Mouse (Mus musculus): ENCODE measurements at regions not wholly inside any gene's neighbourhood (a gene's known extent, or its start where the extent isn't known, plus 50 kb on each side); places are given as distances from the start of the nearest gene placed in this dataset.

DNA sequence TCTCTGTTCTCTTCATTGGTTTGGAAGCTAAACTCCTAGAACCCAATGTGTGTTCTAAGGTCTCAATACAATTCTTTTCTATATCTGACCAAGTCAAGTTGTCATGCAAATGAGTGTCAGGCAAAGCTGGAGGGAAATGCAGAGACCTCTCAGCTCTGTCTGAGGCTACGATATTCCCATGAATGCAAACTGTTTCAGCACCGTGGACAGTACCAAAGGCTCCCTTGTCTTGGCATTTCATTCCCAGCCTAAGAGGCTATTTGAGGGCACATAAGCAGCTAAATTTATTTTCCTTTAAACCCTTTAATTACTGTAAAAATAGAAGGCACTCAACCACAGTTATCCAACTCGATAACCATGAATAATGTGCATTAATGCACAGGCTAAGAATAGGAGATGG, 1633.5 kb upstream of the Gm6569 start:
- Histone ChIP-seq H3K36me3 (ENCODE audit: control insufficient read depth, insufficient read depth, low read length) (no peaks in the 10 kb centered on the region), H3K4me1 (ENCODE audit: control insufficient read depth, insufficient read depth, low read length) (no peaks in the 10 kb centered on the region), H3K4me3 (ENCODE audit: low read length) (no peak overlapping the region), H3K9ac (ENCODE audit: low read depth, low read length) (no peak overlapping the region), H3K9me3 (ENCODE audit: control insufficient read depth, low read length) (no peaks in the 10 kb centered on the region), H3K4me2 (replicated peaks; ENCODE audit: low read depth, low read length) (no peak overlapping the region), H3K27ac (ENCODE audit: low read depth, low read length) (no peak overlapping the region), H3K27me3 (ENCODE audit: control insufficient read depth, insufficient read depth, low read length) (no peaks in the 10 kb centered on the region)
- 28% methylated on average over 3 of the region's 3 CpGs for WGBS
- ATAC-seq (ENCODE audit: low FRiP score, low TSS enrichment) = no peak

DNA sequence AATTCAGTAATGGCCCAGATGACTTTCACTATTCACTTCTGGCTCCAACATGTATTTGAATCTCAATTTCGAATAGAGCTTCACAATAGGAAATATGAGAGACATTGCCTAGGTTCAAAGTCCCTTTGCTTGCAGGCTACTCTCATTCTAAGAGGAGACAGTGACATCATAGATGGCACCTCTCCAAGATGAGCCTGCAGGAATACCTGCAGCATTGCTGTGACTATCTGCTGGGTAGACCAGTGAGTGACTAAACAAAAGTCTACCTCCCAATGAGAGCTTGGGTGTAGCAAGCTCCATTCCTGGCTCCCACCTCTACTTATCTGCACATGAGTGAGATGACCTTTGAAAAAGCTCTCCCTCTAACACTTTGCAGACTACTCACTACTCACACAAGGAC, 1632.6 kb upstream of the Gm6569 start:
- Histone ChIP-seq H3K9ac (ENCODE audit: low read depth, low read length) (no peak overlapping the region), H3K36me3 (ENCODE audit: control insufficient read depth, insufficient read depth, low read length) (no peaks in the 10 kb centered on the region), H3K4me2 (replicated peaks; ENCODE audit: low read depth, low read length) (no peak overlapping the region), H3K27me3 (ENCODE audit: control insufficient read depth, insufficient read depth, low read length) (no peaks in the 10 kb centered on the region), H3K27ac (ENCODE audit: low read depth, low read length) (no peak overlapping the region), H3K4me3 (ENCODE audit: low read length) (no peak overlapping the region), H3K9me3 (ENCODE audit: control insufficient read depth, low read length) (no peaks in the 10 kb centered on the region), H3K4me1 (ENCODE audit: control insufficient read depth, insufficient read depth, low read length) (no peaks in the 10 kb centered on the region)
- ATAC-seq (ENCODE audit: low FRiP score, low TSS enrichment) = no peak
- 60% methylated on average over 1 of the region's 1 CpGs for WGBS

DNA sequence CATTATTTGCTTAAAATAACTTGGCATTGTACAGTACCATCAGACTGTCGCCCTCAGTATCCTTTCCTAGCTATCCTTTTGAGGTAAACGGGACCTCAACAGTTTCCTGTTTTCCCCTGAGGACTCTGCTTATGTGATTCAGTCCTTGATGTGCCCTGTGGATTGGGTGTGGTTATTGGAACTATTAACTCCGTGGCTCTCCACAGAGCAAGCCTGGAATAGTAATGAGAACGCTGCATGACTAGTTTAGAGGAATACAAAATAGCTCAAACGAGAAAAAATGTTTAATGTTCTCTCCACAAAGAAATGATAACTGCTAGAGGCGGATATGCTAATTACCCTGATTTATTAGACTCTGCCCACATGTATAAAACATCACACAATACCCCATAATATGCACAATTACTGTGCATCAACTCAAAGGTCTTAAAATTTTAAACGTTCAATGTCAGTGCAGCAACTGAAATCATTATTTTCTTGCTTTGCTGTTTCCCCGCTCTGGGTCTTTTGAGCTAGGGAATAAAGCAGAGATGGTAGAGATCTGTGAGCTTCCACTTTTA, 1629.0 kb upstream of the Gm6569 start:
- Histone ChIP-seq H3K9me3 (ENCODE audit: control insufficient read depth, low read length) (no peaks in the 10 kb centered on the region), H3K4me2 (replicated peaks; ENCODE audit: low read depth, low read length) (no peak overlapping the region), H3K36me3 (ENCODE audit: control insufficient read depth, insufficient read depth, low read length) (no peaks in the 10 kb centered on the region), H3K4me1 (ENCODE audit: control insufficient read depth, insufficient read depth, low read length) (no peaks in the 10 kb centered on the region), H3K9ac (ENCODE audit: low read depth, low read length) (no peak overlapping the region), H3K27me3 (ENCODE audit: control insufficient read depth, insufficient read depth, low read length) (no peaks in the 10 kb centered on the region), H3K27ac (ENCODE audit: low read depth, low read length) (no peak overlapping the region), H3K4me3 (ENCODE audit: low read length) (no peak overlapping the region)
- 73% methylated on average over 8 of the region's 8 CpGs for WGBS
- ATAC-seq (ENCODE audit: low FRiP score, low TSS enrichment) = no peak

DNA sequence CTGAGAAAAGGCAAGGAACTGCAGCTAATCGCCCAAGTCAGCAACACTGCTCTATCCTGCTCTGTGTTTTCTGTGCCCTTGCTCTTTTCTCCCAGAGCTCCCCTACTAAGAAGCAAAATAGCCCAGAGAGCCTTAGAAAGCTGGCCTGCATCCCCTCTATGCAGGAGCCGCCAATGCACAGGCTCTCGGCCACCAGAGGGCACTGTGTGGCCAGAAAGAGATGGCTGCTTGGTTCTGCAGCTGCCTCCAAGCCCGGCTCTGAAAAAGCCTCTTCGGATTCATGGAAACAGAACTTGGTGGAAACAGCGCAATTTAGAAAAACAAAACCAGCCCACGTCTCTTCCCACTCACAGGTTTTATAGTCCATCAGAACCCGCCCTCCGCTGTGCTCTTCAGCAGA, 1628.4 kb upstream of the Gm6569 start:
- no peak overlapping the region for H3K4me3 ChIP-seq (ENCODE audit: low read length)
- WGBS = 7% methylated on average over 9 of the region's 9 CpGs
- H3K27ac ChIP-seq (ENCODE audit: low read depth, low read length) = no peak overlapping the region
- H3K36me3 ChIP-seq (ENCODE audit: control insufficient read depth, insufficient read depth, low read length) = no peaks in the 10 kb centered on the region
- no peaks in the 10 kb centered on the region for H3K27me3 ChIP-seq (ENCODE audit: control insufficient read depth, insufficient read depth, low read length)
- no peaks in the 10 kb centered on the region for H3K4me1 ChIP-seq (ENCODE audit: control insufficient read depth, insufficient read depth, low read length)
- no peak overlapping the region for H3K4me2 ChIP-seq (replicated peaks; ENCODE audit: low read depth, low read length)
- no peaks in the 10 kb centered on the region for H3K9me3 ChIP-seq (ENCODE audit: control insufficient read depth, low read length)
- ATAC-seq (ENCODE audit: low FRiP score, low TSS enrichment) = no peak
- H3K9ac ChIP-seq (ENCODE audit: low read depth, low read length) = no peak overlapping the region

DNA sequence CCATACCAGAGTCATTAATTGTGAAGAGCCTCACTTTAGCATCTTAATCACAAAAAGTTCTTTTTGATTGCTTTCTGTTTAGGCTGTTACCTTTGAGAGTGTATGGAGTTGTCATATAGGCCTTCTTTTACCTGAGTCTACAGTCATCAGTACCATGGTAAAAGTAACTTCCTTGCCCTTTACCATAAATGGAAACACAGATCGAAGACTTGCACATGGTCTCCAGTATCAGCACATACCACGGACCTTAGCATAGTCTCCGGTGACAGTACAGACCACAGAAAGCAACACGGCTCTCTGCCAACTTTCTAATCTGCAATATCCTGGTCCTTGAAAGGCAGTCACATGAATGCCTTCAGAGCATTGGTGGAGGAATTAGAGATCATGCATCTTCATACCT, 1626.8 kb upstream of the Gm6569 start:
- no peaks in the 10 kb centered on the region for H3K36me3 ChIP-seq (ENCODE audit: control insufficient read depth, insufficient read depth, low read length)
- H3K4me2 ChIP-seq (replicated peaks; ENCODE audit: low read depth, low read length) = no peak overlapping the region
- no peak overlapping the region for H3K27ac ChIP-seq (ENCODE audit: low read depth, low read length)
- WGBS = 89% methylated on average over 4 of the region's 4 CpGs
- no peaks in the 10 kb centered on the region for H3K27me3 ChIP-seq (ENCODE audit: control insufficient read depth, insufficient read depth, low read length)
- no peaks in the 10 kb centered on the region for H3K9me3 ChIP-seq (ENCODE audit: control insufficient read depth, low read length)
- no peaks in the 10 kb centered on the region for H3K4me1 ChIP-seq (ENCODE audit: control insufficient read depth, insufficient read depth, low read length)
- no peak overlapping the region for H3K4me3 ChIP-seq (ENCODE audit: low read length)
- H3K9ac ChIP-seq (ENCODE audit: low read depth, low read length) = no peak overlapping the region
- no peak for ATAC-seq (ENCODE audit: low FRiP score, low TSS enrichment)

DNA sequence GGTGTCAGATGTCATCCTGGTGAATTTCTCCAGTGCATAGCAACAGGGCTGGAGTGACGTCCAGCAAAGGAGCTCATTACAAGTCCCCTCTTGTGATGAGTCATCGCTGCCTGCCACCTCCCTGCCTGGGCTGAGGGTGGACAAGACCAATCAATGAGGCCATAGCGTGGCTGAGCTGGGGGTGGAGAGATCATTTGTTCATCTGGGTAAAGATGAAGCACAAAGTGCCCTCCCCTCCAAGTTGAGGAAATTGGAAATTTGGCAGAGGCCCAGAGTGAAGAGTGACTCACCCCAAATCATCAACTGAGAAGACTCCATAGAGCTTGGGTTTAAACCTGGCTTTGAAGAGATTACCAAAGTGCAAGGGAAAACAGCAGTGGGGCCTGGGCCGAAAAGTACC, 1626.3 kb upstream of the Gm6569 start:
- no peak overlapping the region for H3K4me2 ChIP-seq (replicated peaks; ENCODE audit: low read depth, low read length)
- no peak overlapping the region for H3K9ac ChIP-seq (ENCODE audit: low read depth, low read length)
- ATAC-seq (ENCODE audit: low FRiP score, low TSS enrichment) = no peak
- H3K36me3 ChIP-seq (ENCODE audit: control insufficient read depth, insufficient read depth, low read length) = no peaks in the 10 kb centered on the region
- H3K4me3 ChIP-seq (ENCODE audit: low read length) = no peak overlapping the region
- no peaks in the 10 kb centered on the region for H3K27me3 ChIP-seq (ENCODE audit: control insufficient read depth, insufficient read depth, low read length)
- WGBS = 64% methylated on average over 4 of the region's 4 CpGs
- H3K27ac ChIP-seq (ENCODE audit: low read depth, low read length) = no peak overlapping the region
- H3K4me1 ChIP-seq (ENCODE audit: control insufficient read depth, insufficient read depth, low read length) = no peaks in the 10 kb centered on the region
- H3K9me3 ChIP-seq (ENCODE audit: control insufficient read depth, low read length) = no peaks in the 10 kb centered on the region

DNA sequence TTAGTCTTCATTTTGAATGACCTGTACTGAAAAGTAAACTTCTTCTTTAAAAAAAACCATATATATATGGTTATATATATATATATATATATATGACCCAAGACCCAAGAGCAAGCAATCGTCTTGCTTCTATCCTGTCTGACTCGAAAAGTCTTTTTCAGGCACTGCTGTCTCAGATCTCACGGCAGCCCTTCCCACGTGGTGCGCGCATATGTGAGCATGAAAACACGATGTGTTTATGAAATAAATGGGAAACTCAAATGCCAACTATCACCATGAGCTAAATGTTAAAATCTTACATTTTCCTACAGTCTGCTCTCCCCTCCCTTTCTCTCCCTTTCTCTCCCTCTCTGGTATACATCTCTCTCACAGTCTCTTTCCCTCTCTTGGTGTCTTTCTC, 1625.4 kb upstream of the Gm6569 start:
- H3K9ac ChIP-seq (ENCODE audit: low read depth, low read length) = no peak overlapping the region
- H3K9me3 ChIP-seq (ENCODE audit: control insufficient read depth, low read length) = no peaks in the 10 kb centered on the region
- H3K4me3 ChIP-seq (ENCODE audit: low read length) = no peak overlapping the region
- WGBS = 97% methylated on average over 7 of the region's 7 CpGs
- no peak overlapping the region for H3K27ac ChIP-seq (ENCODE audit: low read depth, low read length)
- no peak for ATAC-seq (ENCODE audit: low FRiP score, low TSS enrichment)
- no peaks in the 10 kb centered on the region for H3K36me3 ChIP-seq (ENCODE audit: control insufficient read depth, insufficient read depth, low read length)
- H3K27me3 ChIP-seq (ENCODE audit: control insufficient read depth, insufficient read depth, low read length) = no peaks in the 10 kb centered on the region
- H3K4me2 ChIP-seq (replicated peaks; ENCODE audit: low read depth, low read length) = no peak overlapping the region
- H3K4me1 ChIP-seq (ENCODE audit: control insufficient read depth, insufficient read depth, low read length) = no peaks in the 10 kb centered on the region

DNA sequence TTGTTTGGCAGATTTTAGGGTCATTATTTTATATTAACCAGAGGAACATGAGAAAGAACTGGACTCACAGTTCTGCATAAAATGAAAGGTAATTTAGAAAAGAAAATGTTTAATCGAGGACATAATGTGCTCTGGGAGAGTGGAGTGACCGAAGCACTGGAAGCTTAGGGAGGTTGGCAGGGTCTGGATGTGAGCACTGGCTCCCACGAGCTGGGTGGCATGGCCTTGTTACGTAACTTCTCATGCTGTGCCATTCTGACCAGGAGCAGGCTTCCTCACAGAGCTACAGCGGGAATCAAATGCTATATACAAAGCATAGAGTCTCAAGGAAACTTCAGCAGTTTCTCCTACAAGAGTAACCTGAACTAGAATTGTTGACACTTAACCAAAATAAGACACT, 1616.6 kb upstream of the Gm6569 start:
- no peak overlapping the region for H3K4me2 ChIP-seq (replicated peaks; ENCODE audit: low read depth, low read length)
- no peaks in the 10 kb centered on the region for H3K4me1 ChIP-seq (ENCODE audit: control insufficient read depth, insufficient read depth, low read length)
- no peak overlapping the region for H3K9ac ChIP-seq (ENCODE audit: low read depth, low read length)
- ATAC-seq (ENCODE audit: low FRiP score, low TSS enrichment) = no peak
- no peak overlapping the region for H3K27ac ChIP-seq (ENCODE audit: low read depth, low read length)
- H3K27me3 ChIP-seq (ENCODE audit: control insufficient read depth, insufficient read depth, low read length) = no peaks in the 10 kb centered on the region
- no peaks in the 10 kb centered on the region for H3K36me3 ChIP-seq (ENCODE audit: control insufficient read depth, insufficient read depth, low read length)
- no peak overlapping the region for H3K4me3 ChIP-seq (ENCODE audit: low read length)
- H3K9me3 ChIP-seq (ENCODE audit: control insufficient read depth, low read length) = no peaks in the 10 kb centered on the region
- WGBS = 81% methylated on average over 5 of the region's 5 CpGs

DNA sequence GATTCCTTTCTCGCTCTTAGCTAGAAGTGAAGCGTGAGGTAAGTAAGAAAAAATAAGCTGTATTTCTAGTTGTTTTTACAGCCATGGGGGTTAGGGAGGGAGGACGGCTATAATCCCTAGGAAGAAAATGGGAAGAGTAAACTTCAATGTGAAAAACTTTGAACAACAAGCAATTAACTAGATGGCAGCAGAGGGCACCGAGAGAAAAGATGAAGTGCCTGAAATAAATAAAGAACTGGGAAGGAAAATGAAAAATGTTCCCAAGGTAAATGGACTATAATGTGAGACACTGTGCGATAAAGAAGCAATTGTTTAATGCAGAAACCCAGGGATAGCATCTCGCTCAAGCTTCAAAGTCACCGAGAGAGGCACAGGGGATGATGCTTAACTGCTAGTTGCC, 1614.4 kb upstream of the Gm6569 start:
- Histone ChIP-seq H3K27me3 (ENCODE audit: control insufficient read depth, insufficient read depth, low read length) (no peaks in the 10 kb centered on the region), H3K27ac (ENCODE audit: low read depth, low read length) (no peak overlapping the region), H3K4me3 (ENCODE audit: low read length) (no peak overlapping the region), H3K9ac (ENCODE audit: low read depth, low read length) (no peak overlapping the region), H3K9me3 (ENCODE audit: control insufficient read depth, low read length) (no peaks in the 10 kb centered on the region), H3K4me2 (replicated peaks; ENCODE audit: low read depth, low read length) (no peak overlapping the region), H3K4me1 (ENCODE audit: control insufficient read depth, insufficient read depth, low read length) (no peaks in the 10 kb centered on the region), H3K36me3 (ENCODE audit: control insufficient read depth, insufficient read depth, low read length) (no peaks in the 10 kb centered on the region)
- WGBS = 81% methylated on average over 7 of the region's 7 CpGs
- ATAC-seq (ENCODE audit: low FRiP score, low TSS enrichment) = no peak

DNA sequence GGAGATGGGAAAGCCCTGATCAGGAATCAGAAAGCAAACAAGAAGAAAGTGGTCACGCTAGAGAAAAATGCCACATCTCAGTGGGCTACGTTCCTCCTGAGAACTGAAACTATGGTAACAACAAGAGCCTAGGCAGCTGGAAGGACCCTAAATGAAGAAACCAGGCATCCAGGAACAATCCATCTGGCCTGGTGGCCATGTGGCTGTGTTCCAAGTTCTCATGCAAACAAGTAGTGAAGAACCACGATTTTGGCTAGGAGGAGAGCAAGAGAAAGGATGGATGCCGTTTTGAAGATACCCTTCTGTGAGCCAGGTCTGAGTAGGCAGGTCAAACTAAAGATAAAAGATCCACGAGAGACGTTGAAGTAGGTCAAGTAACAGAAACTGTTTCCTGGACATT, 1613.6 kb upstream of the Gm6569 start:
- H3K27me3 ChIP-seq (ENCODE audit: control insufficient read depth, insufficient read depth, low read length) = no peaks in the 10 kb centered on the region
- H3K4me1 ChIP-seq (ENCODE audit: control insufficient read depth, insufficient read depth, low read length) = no peaks in the 10 kb centered on the region
- H3K9ac ChIP-seq (ENCODE audit: low read depth, low read length) = no peak overlapping the region
- WGBS = 81% methylated on average over 6 of the region's 6 CpGs
- no peaks in the 10 kb centered on the region for H3K36me3 ChIP-seq (ENCODE audit: control insufficient read depth, insufficient read depth, low read length)
- no peak overlapping the region for H3K27ac ChIP-seq (ENCODE audit: low read depth, low read length)
- H3K9me3 ChIP-seq (ENCODE audit: control insufficient read depth, low read length) = no peaks in the 10 kb centered on the region
- no peak for ATAC-seq (ENCODE audit: low FRiP score, low TSS enrichment)
- no peak overlapping the region for H3K4me3 ChIP-seq (ENCODE audit: low read length)
- H3K4me2 ChIP-seq (replicated peaks; ENCODE audit: low read depth, low read length) = no peak overlapping the region
